Mouse (Mus musculus) heart, embryonic 12.5 days (tissue): ENCODE results near the gene Txk. TPM values are rescaled to one million over a fixed set of nuclear protein-coding genes. Genes with fewer than 3 reads are reported as not detected.

Experiments
- ATAC-seq: fragments of 200-750 bp; cut with Nextera tagmentation; 2 replicates; pipeline ENCODE4 v1.8.0; 2017; ENCODE audit warnings: moderate TSS enrichment, moderate library complexity; ENCODE audit not compliant: insufficient number of reproducible peaks, low FRiP score
- H3K27ac ChIP-seq: fragments of 300-500 bp; sonication (generic); 2 replicates; pipeline ENCODE4 v1.5.1; 2016; ENCODE audit warnings: mild to moderate bottlenecking, moderate library complexity; ENCODE audit not compliant: poor library complexity, severe bottlenecking
- H3K27me3 ChIP-seq: fragments of 300-500 bp; sonication (generic); replicated peaks from 2 replicates; pipeline ENCODE4 v1.6.1; 2016; ENCODE audit warnings: mild to moderate bottlenecking, moderate library complexity
- H3K36me3 ChIP-seq: fragments of 300-500 bp; sonication (generic); 2 replicates; pipeline ENCODE4 v1.6.1; 2016; ENCODE audit warnings: mild to moderate bottlenecking, moderate library complexity
- H3K4me1 ChIP-seq: fragments of 300-500 bp; sonication (generic); replicated peaks from 2 replicates; pipeline ENCODE4 v1.6.1; 2016; ENCODE audit warnings: mild to moderate bottlenecking
- H3K4me2 ChIP-seq: fragments of 300-500 bp; sonication (generic); 2 replicates; pipeline ENCODE4 v1.6.1; 2016; ENCODE audit warnings: mild to moderate bottlenecking, moderate library complexity
- H3K4me3 ChIP-seq: fragments of 300-500 bp; sonication (generic); 2 replicates; pipeline ENCODE4 v1.5.1; 2016; ENCODE audit warnings: mild to moderate bottlenecking
- H3K9ac ChIP-seq: fragments of 300-500 bp; sonication (generic); 2 replicates; pipeline ENCODE4 v1.6.1; 2016; ENCODE audit warnings: mild to moderate bottlenecking, moderate library complexity
- H3K9me3 ChIP-seq: fragments of 300-500 bp; sonication (generic); replicated peaks from 2 replicates; pipeline ENCODE4 v1.6.1; 2016; ENCODE audit warnings: mild to moderate bottlenecking, moderate library complexity
- WGBS: fragments of 180-500 bp; shearing (Covaris S2); methylation state at CpG from one replicate; pipeline ENCODE4 v1.1.7; 2016; 5-methylcytosine and 5-hydroxymethylcytosine counted together
- polyA plus RNA-seq: library from polyadenylated mRNA; unstranded; fragments of >200 nt; fragmentation: Nextera tagmentation; extraction: Ambion mirVana; gene quantifications from 2 replicates; pipeline ENCODE4 v1.2.1, GENCODE M21; 2016

Txk gene
- polyA plus RNA-seq, 1 experiment from 2014 or later, result not detected

DNA sequence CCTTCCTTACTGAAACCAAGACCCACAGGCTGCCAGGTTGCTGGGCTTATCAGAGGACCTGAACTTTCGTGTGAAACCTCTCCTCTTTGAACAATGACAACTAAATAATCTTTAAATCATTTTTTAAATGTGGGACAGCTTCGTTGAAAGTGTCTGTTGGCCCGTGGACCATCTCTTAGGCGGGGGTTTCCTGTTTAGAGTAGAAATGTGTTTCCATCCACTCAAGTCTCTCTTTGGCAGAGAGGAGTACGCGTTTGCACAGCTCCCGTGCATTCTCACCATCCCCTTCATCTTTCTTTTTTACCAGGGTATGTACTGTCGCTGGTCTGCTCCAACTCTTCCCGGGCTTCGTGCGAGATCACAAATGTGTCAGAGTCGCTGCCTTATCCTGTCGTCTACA, 94.2 kb downstream of the Txk start:
- no peak overlapping the region for H3K9ac ChIP-seq
- no peak for ATAC-seq
- H3K36me3 ChIP-seq, result no peaks in the 10 kb centered on the region
- no peak overlapping the region for H3K4me3 ChIP-seq
- H3K27ac ChIP-seq, result no peak overlapping the region
- H3K9me3 ChIP-seq, result no peaks in the 10 kb centered on the region
- peaks cover 7% of the 10 kb centered on the region for H3K4me1 ChIP-seq
- no peaks in the 10 kb centered on the region; the same call in 1 of the 2 replicates for H3K27me3 ChIP-seq
- H3K4me2 ChIP-seq, result no peak overlapping the region
- 80% methylated on average over 13 of the region's 13 CpGs for WGBS

DNA sequence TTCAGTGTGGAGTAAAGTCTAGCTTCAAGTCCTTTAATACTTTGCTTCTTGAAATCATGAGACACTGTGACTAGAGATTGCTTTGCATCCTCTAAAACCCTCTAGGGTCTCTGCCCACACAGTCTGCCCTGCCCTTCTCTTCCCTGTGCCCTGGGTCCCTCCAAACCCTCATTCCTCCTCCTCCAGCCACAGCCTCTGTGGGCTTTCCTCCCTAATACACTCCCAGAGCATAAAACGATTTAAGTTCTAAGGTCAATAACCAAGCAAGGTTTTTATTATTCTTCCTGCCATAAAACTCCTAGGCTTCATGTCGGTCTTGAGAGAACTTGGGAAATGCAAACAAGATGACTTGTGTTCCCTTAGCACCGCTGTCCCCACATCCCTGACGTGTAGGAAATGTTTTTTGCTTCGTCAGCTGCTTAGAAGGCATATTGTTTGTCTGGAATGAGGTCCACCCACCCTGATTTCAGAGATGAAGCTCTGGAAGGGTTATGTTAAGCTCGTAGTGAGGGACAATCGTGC, 96.2 kb downstream of the Txk start:
- Histone ChIP-seq H3K36me3 (no peaks in the 10 kb centered on the region), H3K4me3 (no peak overlapping the region), H3K27ac (no peak overlapping the region), H3K27me3 (no peaks in the 10 kb centered on the region; the same call in 1 of the 2 replicates), H3K9ac (no peak overlapping the region), H3K4me2 (no peak overlapping the region), H3K9me3 (no peaks in the 10 kb centered on the region), H3K4me1 (peaks cover 4% of the 10 kb centered on the region)
- no peak for ATAC-seq
- 62% methylated on average over 7 of the region's 7 CpGs for WGBS

DNA sequence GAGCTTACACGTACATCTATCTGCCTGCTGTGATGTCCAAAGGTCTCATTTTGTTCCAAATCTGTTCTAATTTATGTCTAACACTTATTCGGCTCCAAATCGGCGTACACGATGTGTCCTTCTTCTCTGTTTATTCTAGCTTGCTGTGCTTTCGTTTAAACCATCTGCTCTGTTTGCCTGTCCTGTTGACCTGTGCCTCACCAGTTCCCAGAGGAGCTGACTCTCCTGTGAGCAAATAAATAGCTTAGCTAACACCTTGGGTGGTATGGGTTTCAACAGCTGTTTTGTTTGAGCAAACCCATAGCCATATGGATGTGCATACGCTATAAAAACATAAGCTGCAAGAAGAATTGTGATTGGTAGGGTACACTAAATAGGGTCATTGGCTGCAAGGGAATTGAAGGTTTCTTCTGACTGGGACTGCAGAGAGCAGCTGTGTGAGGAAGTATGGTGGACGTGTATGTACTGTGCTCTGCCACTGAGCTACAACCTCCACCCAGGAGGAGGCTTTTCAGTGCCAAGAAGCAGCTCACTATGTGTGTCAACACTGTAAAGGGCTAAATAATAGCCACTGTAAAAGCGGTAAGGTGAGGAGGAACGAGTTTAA, 99.4 kb downstream of the Txk start:
- Histone ChIP-seq H3K4me2 (no peak overlapping the region), H3K9ac (no peak overlapping the region), H3K27ac (no peak overlapping the region), H3K4me3 (no peak overlapping the region), H3K4me1 (no peaks in the 10 kb centered on the region), H3K36me3 (no peaks in the 10 kb centered on the region), H3K9me3 (no peaks in the 10 kb centered on the region), H3K27me3 (peaks cover 8% of the 10 kb centered on the region; the same call in 1 of the 2 replicates)
- WGBS, result 73% methylated on average over 10 of the region's 10 CpGs
- no peak for ATAC-seq

DNA sequence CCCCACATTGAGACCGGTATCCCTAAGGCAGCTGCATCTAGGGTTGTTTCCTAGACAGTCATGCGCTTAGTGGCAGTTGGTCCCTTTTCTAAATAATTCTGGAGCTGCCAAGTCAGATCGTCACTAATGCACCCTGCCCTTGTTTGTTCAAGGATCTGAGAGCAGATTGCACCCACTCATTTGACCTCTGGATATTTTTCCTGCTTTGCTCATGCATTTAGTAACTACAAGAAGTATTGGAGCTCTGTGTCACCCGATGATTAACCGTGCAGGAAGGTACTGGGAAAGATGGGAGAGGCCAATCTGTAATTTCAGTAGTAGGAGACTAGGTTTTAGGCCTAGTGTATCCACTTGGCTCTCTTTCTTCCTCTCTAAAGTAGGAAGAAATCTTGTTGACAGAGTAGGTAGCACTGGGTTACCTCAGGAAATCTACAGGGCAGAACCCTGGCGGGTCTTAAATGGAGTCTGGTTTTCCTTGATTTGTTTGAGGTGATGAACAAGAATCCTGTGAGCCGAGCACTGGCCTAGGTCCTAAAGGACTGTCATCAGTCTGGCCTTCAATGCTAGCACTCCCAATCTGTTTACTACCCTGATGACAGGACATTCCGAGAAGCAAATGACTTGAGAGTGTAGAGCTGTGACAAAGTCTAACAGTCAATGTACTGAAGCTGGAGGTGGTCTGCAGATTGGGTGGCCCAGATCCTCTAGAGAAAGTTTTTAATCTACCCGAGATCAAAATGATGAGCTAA, 103.4 kb downstream of the Txk start:
- no peaks in the 10 kb centered on the region for H3K4me1 ChIP-seq
- WGBS, result 71% methylated on average over 9 of the region's 9 CpGs
- ATAC-seq, result no peak
- peaks cover 32% of the 10 kb centered on the region for H3K27me3 ChIP-seq
- no peak overlapping the region for H3K4me2 ChIP-seq
- H3K9ac ChIP-seq, result no peak overlapping the region
- no peaks in the 10 kb centered on the region for H3K9me3 ChIP-seq
- H3K4me3 ChIP-seq, result no peak overlapping the region
- no peak overlapping the region for H3K27ac ChIP-seq
- no peaks in the 10 kb centered on the region for H3K36me3 ChIP-seq

DNA sequence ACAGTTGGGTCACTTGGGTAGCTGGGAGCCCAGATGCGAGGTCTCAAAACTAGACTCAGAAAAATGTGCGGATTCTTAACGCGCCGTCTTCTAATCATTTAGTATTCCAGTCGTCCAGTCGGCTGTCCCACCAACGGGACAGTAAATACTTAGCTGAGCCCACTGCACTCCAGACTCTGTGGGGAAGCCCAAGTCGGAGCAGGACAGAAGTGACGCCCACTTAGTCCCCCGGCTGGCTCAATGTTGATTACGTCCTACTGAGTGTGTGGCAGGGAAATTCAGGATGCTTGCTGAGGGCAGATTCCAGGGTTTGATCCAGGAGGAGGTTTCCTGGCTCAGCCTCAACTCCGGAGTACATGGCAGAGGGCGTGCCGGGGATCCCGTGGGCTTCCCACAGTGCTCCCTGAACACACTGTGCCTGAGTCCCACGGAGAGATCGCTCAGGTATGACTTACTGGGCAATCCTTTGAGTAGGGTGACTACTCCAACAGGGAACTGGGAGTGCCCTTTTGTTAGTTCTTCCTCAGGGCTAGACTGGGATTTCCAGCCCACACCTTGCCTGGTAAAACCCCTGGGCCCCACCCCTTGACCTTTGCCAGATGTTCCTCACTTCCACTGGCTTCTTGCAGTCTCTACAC, 104.5 kb downstream of the Txk start:
- Histone ChIP-seq H3K9me3 (no peaks in the 10 kb centered on the region), H3K4me3 (peak overlapping the region; percentile 55), H3K9ac (0 out of 2 replicates have a peak overlapping the region, but pooled peaks have one; percentile 17), H3K4me1 (no peaks in the 10 kb centered on the region), H3K4me2 (peak overlapping the region; percentile 87), H3K27ac (no peak overlapping the region), H3K27me3 (peaks cover 34% of the 10 kb centered on the region), H3K36me3 (no peaks in the 10 kb centered on the region)
- 6% methylated on average over 18 of the region's 18 CpGs for WGBS
- 0 out of 2 replicates have a peak, but pooled peaks have one; percentile 35 for ATAC-seq

DNA sequence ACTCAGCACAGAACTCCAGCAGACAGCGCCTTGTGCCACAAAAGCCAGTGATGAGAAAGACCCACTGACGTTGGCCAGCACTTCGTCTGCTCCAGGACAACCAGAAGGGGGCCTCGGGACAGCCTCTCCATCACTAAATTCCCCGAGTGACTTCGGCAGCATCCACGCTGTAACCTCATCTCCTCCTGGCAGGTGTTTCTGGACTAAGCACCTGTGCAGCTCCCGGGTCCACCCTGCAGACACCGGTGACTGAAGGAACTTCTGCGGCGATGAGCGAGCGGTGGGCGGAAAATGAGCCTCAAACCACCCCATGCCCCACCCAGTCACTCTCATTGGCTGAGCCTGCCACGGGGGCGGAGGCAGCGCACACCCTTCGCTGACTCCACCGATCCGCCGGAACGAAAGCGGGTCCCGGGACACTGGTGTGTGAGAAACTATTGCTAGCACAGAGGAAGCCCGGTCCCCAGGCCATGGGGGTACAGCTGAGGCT, 105.1 kb downstream of the Txk start, which contains the start of gene Nipal1:
TSS of gene Nipal1 (plus strand) at position 378 of the 490 bp plus-strand sequence.
- Histone ChIP-seq H3K9ac (0 out of 2 replicates have a peak within 1 kb of the TSS, but pooled peaks have one; percentile 17), H3K27ac (no peak within 1 kb of the TSS), H3K4me2 (peak within 1 kb of the TSS; percentile 87), H3K27me3 (peaks cover 34% of the 10 kb centered on the region), H3K4me3 (peak within 1 kb of the TSS; percentile 55), H3K4me1 (no peaks in the 10 kb centered on the region), H3K36me3 (no peaks in the 10 kb centered on the region), H3K9me3 (no peaks in the 10 kb centered on the region)
- 1% methylated on average over 25 of the region's 25 CpGs for WGBS
- ATAC-seq, result peak; percentile 84

DNA sequence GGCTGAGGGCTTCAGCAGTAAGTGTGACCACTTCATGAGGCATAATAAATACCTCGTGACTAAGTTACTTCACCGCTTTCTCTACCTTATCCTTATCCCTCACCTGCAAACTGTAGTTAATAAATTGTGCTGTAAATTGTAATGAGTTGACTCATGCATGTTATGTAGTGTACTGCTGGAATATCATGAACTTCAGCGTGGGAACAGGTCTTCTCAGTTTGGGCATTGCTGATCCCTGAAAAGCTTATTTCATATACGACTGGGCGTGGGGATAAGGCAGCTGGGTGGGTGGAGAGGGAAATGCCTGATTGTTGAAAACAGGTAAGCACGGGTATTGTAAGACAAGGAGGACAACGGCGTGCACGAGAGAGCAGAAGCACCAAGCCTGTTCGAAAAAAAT, 105.6 kb downstream of the Txk start:
- Histone ChIP-seq H3K4me1 (no peaks in the 10 kb centered on the region), H3K4me2 (peak overlapping the region; percentile 87), H3K4me3 (peak overlapping the region; percentile 55), H3K27me3 (peaks cover 34% of the 10 kb centered on the region), H3K9me3 (no peaks in the 10 kb centered on the region), H3K27ac (no peak overlapping the region), H3K36me3 (no peaks in the 10 kb centered on the region), H3K9ac (no peak overlapping the region)
- WGBS, result 36% methylated on average over 10 of the region's 10 CpGs
- ATAC-seq, result no peak

DNA sequence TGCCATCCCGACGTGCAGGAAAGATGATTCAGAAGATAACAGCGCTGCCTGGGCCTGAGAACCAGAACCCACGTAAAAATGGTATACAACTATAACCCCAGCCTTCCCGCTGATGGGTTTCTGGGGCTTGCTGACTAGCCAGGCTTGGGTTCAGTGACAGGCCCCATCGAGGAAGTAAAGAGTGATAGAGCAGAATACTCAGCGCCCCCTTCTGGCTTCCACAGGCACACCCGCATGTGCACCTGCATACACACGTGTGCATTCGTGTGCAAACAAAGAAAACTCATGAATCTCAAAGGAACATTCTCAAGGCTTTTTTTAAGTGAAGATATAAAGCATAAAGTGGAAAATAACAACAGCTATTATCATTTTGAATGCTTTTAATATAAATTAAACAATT, 106.4 kb downstream of the Txk start:
- Histone ChIP-seq H3K9me3 (no peaks in the 10 kb centered on the region), H3K36me3 (no peaks in the 10 kb centered on the region), H3K27ac (no peak overlapping the region), H3K4me3 (no peak overlapping the region), H3K4me2 (no peak overlapping the region), H3K4me1 (no peaks in the 10 kb centered on the region), H3K27me3 (peaks cover 34% of the 10 kb centered on the region), H3K9ac (no peak overlapping the region)
- WGBS, result 37% methylated on average over 10 of the region's 10 CpGs
- ATAC-seq, result no peak

Other genes starting within 250 kb of the Txk start
- gene Corin, start 248.3 kb downstream of the Txk start, polyA plus RNA-seq, result 26.2 and 28.9 TPM in 2 replicates
- gene Nfxl1, start 193.1 kb downstream of the Txk start, polyA plus RNA-seq, result 16.8 and 17.6 TPM in 2 replicates
- gene Zar1, start 171.5 kb downstream of the Txk start, polyA plus RNA-seq, result 0.27 and 0.35 TPM in 2 replicates
- gene Gm5868, start 165.2 kb downstream of the Txk start, polyA plus RNA-seq, result not detected in 2 replicates
- not detected in 2 replicates for gene Cnga1, start 108.5 kb downstream of the Txk start, polyA plus RNA-seq
- gene Nipal1, start 105.0 kb downstream of the Txk start, polyA plus RNA-seq, result 0.24 TPM in 1 of 2 replicates, not detected in the other
- gene Tec, start 115.7 kb upstream of the Txk start, polyA plus RNA-seq, result 17.1 TPM in 2 replicates
- 31.4 and 32.6 TPM in 2 replicates for gene Slain2, start 161.5 kb upstream of the Txk start, polyA plus RNA-seq
- gene Gm10135, start 221.9 kb upstream of the Txk start, polyA plus RNA-seq, result not detected in 2 replicates